Mouse (Mus musculus) G1E (cell line): ENCODE data around the gene Lrmda.

ENCODE experiments used
- CTCF ChIP-seq: IDR thresholded peaks from 2 replicates; pipeline ENCODE4 v1.5.1; 2012; ENCODE audit warnings: low read depth, low read length, inconsistent platforms, mixed read lengths
- GATA1 ChIP-seq: IDR thresholded peaks from 2 replicates; pipeline ENCODE4 v1.6.1; 2012; ENCODE audit warnings: borderline replicate concordance, low read length, inconsistent platforms, mixed read lengths
- POLR2AphosphoS5 ChIP-seq: IDR thresholded peaks from 2 replicates; pipeline ENCODE4 v1.6.1; 2012; ENCODE audit warnings: low read depth, low read length, inconsistent platforms; ENCODE audit not compliant: insufficient replicate concordance

DNA sequence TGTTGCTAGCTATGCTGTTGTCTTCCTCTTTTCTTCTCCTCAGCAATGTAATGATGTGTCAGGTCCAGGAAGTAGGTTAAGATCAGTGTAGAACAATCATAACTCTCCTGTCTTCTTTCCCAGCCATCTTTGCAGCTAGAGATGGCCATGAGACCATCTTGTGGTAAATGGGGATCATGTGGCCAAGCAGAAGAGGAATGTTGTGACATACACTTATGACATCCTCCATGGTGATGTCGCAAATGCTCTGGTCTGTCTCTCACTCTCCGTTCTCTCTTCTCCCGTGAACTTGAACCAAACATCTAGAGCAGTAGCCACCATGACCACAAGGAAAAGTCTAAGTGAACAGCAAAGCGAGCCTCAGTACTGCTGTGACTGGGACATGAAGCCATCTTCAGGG lies 19.9 kb upstream of the Lrmda start:
- no peak for TF ChIP-seq CTCF
- TF ChIP-seq GATA1: no peak
- TF ChIP-seq POLR2AphosphoS5: no peak
